Mouse (Mus musculus) liver, embryonic 13.5 days (tissue): ENCODE measurements around the gene Mns1. TPM values are rescaled to one million over a fixed set of nuclear protein-coding genes. Genes with fewer than 3 reads are reported as not detected.
"Not testable (repeated sequence)": the region's sequence is repeated elsewhere in the genome, so short reads cannot be mapped to it uniquely, and the experiment has no call there.

Experiments used
- ATAC-seq: fragments of 200-750 bp; cut with Nextera tagmentation; 2 replicates; pipeline ENCODE4 v1.8.0; 2017; ENCODE audit warnings: low read depth, mild to moderate bottlenecking, moderate number of reproducible peaks, moderate library complexity
- DNase-seq: peaks from one replicate; pipeline ENCODE4 v3.0.0; 2022
- H3K27ac ChIP-seq: fragments of 300-500 bp; sonication (generic); 2 replicates; pipeline ENCODE4 v1.5.1; 2015; ENCODE audit warnings: moderate library complexity, mild to moderate bottlenecking, inconsistent platforms
- H3K27me3 ChIP-seq: fragments of 300-500 bp; sonication (generic); 2 replicates; pipeline ENCODE4 v1.6.1; 2015; ENCODE audit warnings: mild to moderate bottlenecking, inconsistent platforms
- H3K36me3 ChIP-seq: fragments of 300-500 bp; sonication (generic); 2 replicates; pipeline ENCODE4 v1.6.1; 2015; ENCODE audit warnings: mild to moderate bottlenecking, inconsistent platforms
- H3K4me1 ChIP-seq: fragments of 300-500 bp; sonication (generic); replicated peaks from 2 replicates; pipeline ENCODE4 v1.6.1; 2015; ENCODE audit warnings: inconsistent platforms
- H3K4me2 ChIP-seq: fragments of 300-500 bp; sonication (generic); 2 replicates; pipeline ENCODE4 v1.6.1; 2015; ENCODE audit warnings: inconsistent platforms, mild to moderate bottlenecking, moderate library complexity
- H3K4me3 ChIP-seq: fragments of 300-500 bp; sonication (generic); replicated peaks from 2 replicates; pipeline ENCODE4 v1.5.1; 2015; ENCODE audit warnings: mild to moderate bottlenecking, inconsistent platforms
- H3K9ac ChIP-seq: fragments of 300-500 bp; sonication (generic); 2 replicates; pipeline ENCODE4 v1.6.1; 2015; ENCODE audit warnings: mild to moderate bottlenecking, inconsistent platforms
- H3K9me3 ChIP-seq: fragments of 300-500 bp; sonication (generic); replicated peaks from 2 replicates; pipeline ENCODE4 v1.6.1; 2016; ENCODE audit warnings: inconsistent platforms
- WGBS: fragments of 180-500 bp; shearing (Covaris S2); methylation state at CpG from one replicate; pipeline ENCODE4 v1.1.7; 2015; ENCODE audit not compliant: insufficient replicate concordance; 5-methylcytosine and 5-hydroxymethylcytosine counted together
- polyA plus RNA-seq: library from polyadenylated mRNA; unstranded; fragments of >200 nt; fragmentation: Nextera tagmentation; extraction: Ambion mirVana; gene quantifications from 2 replicates; pipeline ENCODE4 v1.2.1, GENCODE M21; 2015

Gene Mns1
- polyA plus RNA-seq, result 101 and 144 TPM in 2 replicates

GRCm38 (mm10) chr9:72437822-72438701 lies at the start of gene Mns1:
TSS of gene Mns1 (plus strand) at chr9:72438011.
- peaks cover 62% of the 10 kb centered on the region for H3K4me1 ChIP-seq
- 1% methylated on average over 43 of the region's 43 CpGs for WGBS
- peak; percentile 92 for DNase-seq
- H3K4me2 ChIP-seq, result peak within 1 kb of the TSS; percentile 89
- no peaks in the 10 kb centered on the region for H3K27me3 ChIP-seq
- H3K9ac ChIP-seq, result peak within 1 kb of the TSS; percentile 86
- H3K9me3 ChIP-seq, result no peaks in the 10 kb centered on the region
- H3K36me3 ChIP-seq, result peaks cover 8% of the 10 kb centered on the region
- H3K4me3 ChIP-seq, result peak within 1 kb of the TSS; percentile 82
- ATAC-seq, result peak; percentile 89
- peak within 1 kb of the TSS; percentile 98 for H3K27ac ChIP-seq

- Histone ChIP-seq H3K27ac (no peak overlapping the region), H3K9me3 (no peaks in the 10 kb centered on the region), H3K36me3 (no peaks in the 10 kb centered on the region), H3K4me3 (no peak overlapping the region), H3K4me1 (no peaks in the 10 kb centered on the region), H3K9ac (no peak overlapping the region), H3K27me3 (peaks cover 4% of the 10 kb centered on the region; the same call in 1 of the 2 replicates), H3K4me2 (no peak overlapping the region)
- DNase-seq (no peak), ATAC-seq (no peak)
- 71% methylated on average over 4 of the region's 4 CpGs for WGBS
Observed at GRCm38 (mm10) chr9:72388934-72389333, 48.9 kb upstream of the Mns1 start.

DNA sequence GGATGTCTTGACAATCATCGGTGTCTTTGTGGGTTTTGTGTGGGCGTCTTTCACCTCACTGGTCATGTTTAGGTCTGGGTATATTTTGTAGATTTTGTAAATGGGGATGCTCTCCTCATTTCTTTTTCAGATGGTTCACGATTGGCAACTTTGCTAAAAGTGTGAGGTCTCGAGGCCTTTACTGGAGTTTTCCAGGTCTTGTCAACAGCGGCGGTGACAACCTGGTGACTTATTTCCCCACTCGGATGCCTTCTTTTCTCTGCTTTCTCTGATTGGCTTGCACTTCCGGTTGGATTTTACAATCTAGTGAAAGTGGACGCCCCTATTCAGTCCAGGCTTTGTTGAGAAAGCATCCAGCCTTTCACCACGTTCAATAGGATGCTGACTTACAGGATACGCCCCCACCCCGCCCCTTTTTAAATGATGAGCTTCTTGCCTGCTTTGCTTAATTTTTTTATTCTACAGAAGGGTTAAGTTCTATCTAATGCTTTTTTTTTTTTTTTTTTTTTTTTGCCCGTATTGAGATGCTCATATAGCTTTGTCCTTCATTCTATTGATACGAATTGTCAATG lies 48.3 kb upstream of the Mns1 start:
- 66% methylated on average over 14 of the region's 14 CpGs for WGBS

DNA sequence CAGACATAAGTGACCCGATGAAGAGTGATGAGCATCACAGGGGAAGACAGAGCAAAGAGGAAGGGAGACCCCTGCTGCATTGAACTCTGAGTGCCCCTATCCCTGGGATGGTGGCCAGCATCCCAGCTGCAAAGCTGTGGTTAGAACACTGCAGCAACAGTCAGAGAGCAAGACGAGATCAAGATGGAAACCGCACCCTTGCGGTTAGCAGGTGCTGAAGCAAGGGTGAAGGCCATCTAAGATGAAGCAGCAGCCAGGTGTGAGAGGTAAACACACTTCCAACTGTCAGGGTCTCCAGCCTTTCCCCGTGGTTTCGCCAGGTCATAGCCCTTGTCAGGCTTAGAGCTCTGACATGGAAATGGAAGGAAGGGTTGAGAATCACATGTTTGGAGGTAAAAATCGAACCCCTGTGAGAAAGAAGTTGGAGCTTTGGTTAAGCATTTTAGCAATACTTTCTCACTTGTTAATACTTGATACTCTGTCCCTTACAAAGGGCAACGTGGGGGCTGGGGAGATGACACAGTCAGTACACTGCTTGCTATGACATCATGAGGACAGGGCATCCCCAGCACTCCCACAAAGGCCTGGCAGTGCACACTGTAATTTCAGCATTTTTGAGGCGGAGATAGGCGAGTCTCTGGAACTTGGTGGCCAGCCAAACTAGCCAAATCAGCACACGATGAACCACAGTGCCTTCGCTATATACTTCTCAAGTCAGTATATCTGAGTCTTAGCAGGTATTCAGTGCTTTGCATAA lies 47.3 kb upstream of the Mns1 start:
- Histone ChIP-seq H3K9me3 (no peaks in the 10 kb centered on the region), H3K4me2 (no peak overlapping the region), H3K27ac (no peak overlapping the region), H3K27me3 (peaks cover 4% of the 10 kb centered on the region; the same call in 1 of the 2 replicates), H3K36me3 (no peaks in the 10 kb centered on the region), H3K4me3 (no peak overlapping the region), H3K9ac (no peak overlapping the region), H3K4me1 (no peaks in the 10 kb centered on the region)
- ATAC-seq (no peak), DNase-seq (no peak)
- WGBS, result 71% methylated on average over 12 of the region's 12 CpGs

More for the DNA sequence above, 48.3 kb upstream of the Mns1 start:
- H3K4me3 ChIP-seq, result no peak overlapping the region
- no peak overlapping the region for H3K9ac ChIP-seq
- H3K4me1 ChIP-seq, result no peaks in the 10 kb centered on the region
- H3K36me3 ChIP-seq, result no peaks in the 10 kb centered on the region
- no peaks in the 10 kb centered on the region for H3K9me3 ChIP-seq
- peaks cover 4% of the 10 kb centered on the region; the same call in 1 of the 2 replicates for H3K27me3 ChIP-seq
- H3K4me2 ChIP-seq, result no peak overlapping the region
- DNase-seq (no peak), ATAC-seq (no peak)
- H3K27ac ChIP-seq, result no peak overlapping the region

DNA sequence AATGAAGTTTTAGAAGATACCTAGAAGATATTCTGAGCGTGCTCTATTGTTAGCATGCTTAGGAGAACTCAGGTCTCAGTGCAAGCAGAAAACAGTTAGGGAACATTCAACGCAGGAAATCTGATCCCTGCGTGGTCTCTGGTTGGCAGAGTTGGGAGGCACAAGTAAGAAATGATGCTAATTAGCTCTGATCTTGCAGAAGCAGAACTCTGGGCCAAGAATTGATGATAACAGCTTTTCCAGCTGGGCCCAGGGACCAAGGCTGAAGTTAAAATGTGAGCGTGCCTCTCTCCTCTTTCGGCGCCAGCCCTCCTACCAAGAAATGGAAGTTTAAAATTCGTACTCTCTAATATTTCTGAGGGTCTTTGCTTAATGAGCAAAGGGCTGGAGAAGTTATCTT lies 45.1 kb upstream of the Mns1 start:
- no peak for DNase-seq
- ATAC-seq, result no peak
- Histone ChIP-seq H3K36me3 (no peaks in the 10 kb centered on the region), H3K4me3 (no peak overlapping the region), H3K4me1 (peaks cover 12% of the 10 kb centered on the region), H3K9ac (no peak overlapping the region), H3K27ac (no peak overlapping the region), H3K27me3 (peaks cover 4% of the 10 kb centered on the region; the same call in 1 of the 2 replicates), H3K4me2 (no peak overlapping the region), H3K9me3 (no peaks in the 10 kb centered on the region)
- 68% methylated on average over 7 of the region's 7 CpGs for WGBS

GRCm38 (mm10) chr9:72393238-72393637 lies 44.6 kb upstream of the Mns1 start:
- H3K9me3 ChIP-seq, result no peaks in the 10 kb centered on the region
- ATAC-seq (no peak), DNase-seq (no peak)
- H3K27ac ChIP-seq, result no peak overlapping the region
- no peak overlapping the region for H3K9ac ChIP-seq
- 82% methylated on average over 15 of the region's 15 CpGs for WGBS
- peaks cover 4% of the 10 kb centered on the region; the same call in 1 of the 2 replicates for H3K27me3 ChIP-seq
- H3K36me3 ChIP-seq, result no peaks in the 10 kb centered on the region
- no peak overlapping the region for H3K4me3 ChIP-seq
- H3K4me1 ChIP-seq, result peaks cover 16% of the 10 kb centered on the region
- no peak overlapping the region for H3K4me2 ChIP-seq

DNA sequence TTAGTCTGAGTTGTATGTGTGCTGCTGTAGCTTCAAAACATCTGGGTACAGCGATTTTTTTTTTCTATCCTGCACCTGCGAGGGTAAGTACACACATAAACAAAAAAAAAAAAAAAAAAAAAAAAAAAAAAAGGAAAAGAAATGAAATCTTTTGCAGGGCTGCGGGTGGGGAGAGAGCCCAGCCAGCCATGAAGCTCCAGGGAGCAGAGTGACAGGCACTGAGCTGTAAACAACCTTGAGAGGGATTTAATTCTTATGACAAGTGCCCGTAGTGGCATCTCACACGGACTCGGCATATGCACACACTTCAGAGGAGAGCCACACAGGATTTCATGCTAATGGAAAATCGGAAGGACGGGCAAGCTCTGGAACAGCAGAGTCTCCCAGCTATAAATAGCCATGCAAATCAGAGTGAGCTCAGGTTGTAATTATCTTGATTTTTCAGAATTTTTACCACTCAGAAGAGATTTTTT lies 43.9 kb upstream of the Mns1 start:
- DNase-seq (no peak), ATAC-seq (no peak)
- no peaks in the 10 kb centered on the region for H3K9me3 ChIP-seq
- H3K27me3 ChIP-seq, result peaks cover 4% of the 10 kb centered on the region; the same call in 1 of the 2 replicates
- H3K36me3 ChIP-seq, result no peaks in the 10 kb centered on the region
- no peak overlapping the region for H3K4me2 ChIP-seq
- peaks cover 16% of the 10 kb centered on the region for H3K4me1 ChIP-seq
- no peak overlapping the region for H3K27ac ChIP-seq
- WGBS, result 64% methylated on average over 8 of the region's 8 CpGs
- no peak overlapping the region for H3K9ac ChIP-seq
- no peak overlapping the region for H3K4me3 ChIP-seq

GRCm38 (mm10) chr9:72400121-72400520 lies 37.7 kb upstream of the Mns1 start:
- no peak for ATAC-seq
- no peak overlapping the region for H3K27ac ChIP-seq

GRCm38 (mm10) chr9:72401769-72402168 lies 36.0 kb upstream of the Mns1 start:
- not testable (repeated sequence) for H3K4me2 ChIP-seq, H3K36me3 ChIP-seq, H3K27ac ChIP-seq, H3K27me3 ChIP-seq, H3K9me3 ChIP-seq, H3K9ac ChIP-seq, H3K4me3 ChIP-seq, DNase-seq, ATAC-seq
- peaks cover 40% of the 10 kb centered on the region for H3K4me1 ChIP-seq
- 62% methylated on average over 4 of the region's 4 CpGs for WGBS

More at GRCm38 (mm10) chr9:72400121-72400520, 37.7 kb upstream of the Mns1 start:
- Histone ChIP-seq H3K27me3 (no peaks in the 10 kb centered on the region), H3K36me3 (no peaks in the 10 kb centered on the region), H3K4me1 (peaks cover 26% of the 10 kb centered on the region), H3K9me3 (no peaks in the 10 kb centered on the region), H3K4me2 (no peak overlapping the region), H3K4me3 (no peak overlapping the region), H3K9ac (no peak overlapping the region)
- 34% methylated on average over 4 of the region's 4 CpGs for WGBS
- DNase-seq, result no peak

GRCm38 (mm10) chr9:72403421-72403820 lies 34.4 kb upstream of the Mns1 start:
- WGBS, result 67% methylated on average over 6 of the region's 6 CpGs
- H3K9ac ChIP-seq, result no peak overlapping the region
- ATAC-seq, result no peak
- no peak for DNase-seq
- H3K27ac ChIP-seq, result no peak overlapping the region
- no peak overlapping the region for H3K4me2 ChIP-seq
- H3K36me3 ChIP-seq, result no peaks in the 10 kb centered on the region
- no peak overlapping the region for H3K4me3 ChIP-seq
- peaks cover 40% of the 10 kb centered on the region for H3K4me1 ChIP-seq
- no peaks in the 10 kb centered on the region for H3K27me3 ChIP-seq
- no peaks in the 10 kb centered on the region for H3K9me3 ChIP-seq

GRCm38 (mm10) chr9:72404446-72404845 lies 33.4 kb upstream of the Mns1 start:
- no peak overlapping the region for H3K4me3 ChIP-seq
- WGBS, result 91% methylated on average over 8 of the region's 8 CpGs

More at GRCm38 (mm10) chr9:72404446-72404845, 33.4 kb upstream of the Mns1 start:
- no peaks in the 10 kb centered on the region for H3K36me3 ChIP-seq
- H3K27me3 ChIP-seq, result no peaks in the 10 kb centered on the region
- H3K9ac ChIP-seq, result no peak overlapping the region
- peaks cover 50% of the 10 kb centered on the region for H3K4me1 ChIP-seq
- ATAC-seq (no peak), DNase-seq (no peak)
- H3K9me3 ChIP-seq, result no peaks in the 10 kb centered on the region
- no peak overlapping the region for H3K27ac ChIP-seq
- no peak overlapping the region for H3K4me2 ChIP-seq
